Mouse (Mus musculus) hindbrain, embryonic 14.5 days (tissue): ENCODE results near the gene Emc1. TPM values are rescaled to one million over a fixed set of nuclear protein-coding genes. Genes with fewer than 3 reads are reported as not detected.

Experiments used
- ATAC-seq: fragments of 200-750 bp; cut with Nextera tagmentation; 2 replicates; pipeline ENCODE4 v1.8.0; 2017; ENCODE audit warnings: moderate number of reproducible peaks, mild to moderate bottlenecking, moderate TSS enrichment, moderate library complexity; ENCODE audit not compliant: low FRiP score
- DNase-seq: peaks from one replicate; pipeline ENCODE4 v3.0.0-alpha.2; 2015; ENCODE audit warnings: low spot score
- H3K27ac ChIP-seq: fragments of 300-500 bp; sonication (generic); 2 replicates; pipeline ENCODE4 v1.5.1; 2014; ENCODE audit warnings: mild to moderate bottlenecking, moderate library complexity
- H3K27me3 ChIP-seq: fragments of 300-500 bp; sonication (generic); 2 replicates; pipeline ENCODE4 v1.6.1; 2014; ENCODE audit warnings: mild to moderate bottlenecking, low read length, mixed read lengths; ENCODE audit not compliant: control insufficient read depth, insufficient read depth
- H3K36me3 ChIP-seq: fragments of 300-500 bp; sonication (generic); replicated peaks from 2 replicates; pipeline ENCODE4 v1.6.1; 2014; ENCODE audit not compliant: control insufficient read depth, insufficient read depth
- H3K4me1 ChIP-seq: fragments of 300-500 bp; sonication (generic); replicated peaks from 2 replicates; pipeline ENCODE4 v1.6.1; 2014; ENCODE audit warnings: antibody characterized with exemption, low read length, mixed read lengths; ENCODE audit not compliant: control insufficient read depth, insufficient read depth
- H3K4me2 ChIP-seq: fragments of 300-500 bp; sonication (generic); replicated peaks from 2 replicates; pipeline ENCODE4 v1.6.1; 2014; ENCODE audit warnings: mild to moderate bottlenecking, moderate library complexity
- H3K4me3 ChIP-seq: fragments of 300-500 bp; sonication (generic); replicated peaks from 2 replicates; pipeline ENCODE4 v1.5.1; 2014; ENCODE audit warnings: mild to moderate bottlenecking, low read length
- H3K9ac ChIP-seq: fragments of 300-500 bp; sonication (generic); 2 replicates; pipeline ENCODE4 v1.6.1; 2014
- H3K9me3 ChIP-seq: fragments of 300-500 bp; sonication (generic); 2 replicates; pipeline ENCODE4 v1.6.1; 2016; ENCODE audit warnings: low read length; ENCODE audit not compliant: control insufficient read depth
- WGBS: fragments of 180-500 bp; shearing (Covaris S2); extraction: QIAGEN DNeasy Blood & Tissue Kit; methylation state at CpG from one replicate; pipeline ENCODE4 v1.1.7; 2014; 5-methylcytosine and 5-hydroxymethylcytosine counted together
- polyA plus RNA-seq: library from polyadenylated mRNA; unstranded; fragments of >200 nt; fragmentation: Nextera tagmentation; extraction: Ambion mirVana; gene quantifications from 2 replicates; pipeline ENCODE4 v1.2.1, GENCODE M21; 2014

The Emc1 gene
- polyA plus RNA-seq, 1 experiment from 2014 or later, result 35.1 TPM

GRCm38 (mm10) chr4:139318449-139318848, 33.9 kb upstream of the Emc1 start:
- Histone ChIP-seq H3K4me3 (no peak overlapping the region), H3K4me1 (no peaks in the 10 kb centered on the region), H3K9ac (no peak overlapping the region), H3K27ac (no peak overlapping the region), H3K4me2 (no peak overlapping the region), H3K9me3 (no peaks in the 10 kb centered on the region), H3K27me3 (no peaks in the 10 kb centered on the region), H3K36me3 (peaks cover 36% of the 10 kb centered on the region)
- no peak for ATAC-seq
- 95% methylated on average over 11 of the region's 11 CpGs for WGBS
- no peak for DNase-seq

- ATAC-seq, result no peak
- peaks cover 30% of the 10 kb centered on the region for H3K36me3 ChIP-seq
- H3K4me3 ChIP-seq, result no peak overlapping the region
- WGBS, result 94% methylated on average over 4 of the region's 4 CpGs
- no peak overlapping the region for H3K9ac ChIP-seq
- H3K9me3 ChIP-seq, result no peaks in the 10 kb centered on the region
- no peak for DNase-seq
- H3K4me2 ChIP-seq, result no peak overlapping the region
- H3K27ac ChIP-seq, result no peak overlapping the region
- no peaks in the 10 kb centered on the region for H3K27me3 ChIP-seq
- no peaks in the 10 kb centered on the region for H3K4me1 ChIP-seq
Measured at GRCm38 (mm10) chr4:139319740-139320139, 32.6 kb upstream of the Emc1 start.

- ATAC-seq (no peak), DNase-seq (peak; percentile 40)
- 11% methylated on average over 10 of the region's 10 CpGs for WGBS
- Histone ChIP-seq H3K36me3 (no peaks in the 10 kb centered on the region), H3K9ac (no peak overlapping the region), H3K27ac (no peak overlapping the region), H3K4me2 (no peak overlapping the region), H3K4me3 (no peak overlapping the region), H3K9me3 (no peaks in the 10 kb centered on the region), H3K4me1 (no peaks in the 10 kb centered on the region), H3K27me3 (no peaks in the 10 kb centered on the region)
Measured at GRCm38 (mm10) chr4:139330605-139331004, 21.8 kb upstream of the Emc1 start.

GRCm38 (mm10) chr4:139334631-139335295, 17.6 kb upstream of the Emc1 start:
- no peaks in the 10 kb centered on the region for H3K4me1 ChIP-seq
- WGBS, result 56% methylated on average over 8 of the region's 9 CpGs
- ATAC-seq (no peak), DNase-seq (no peak)
- H3K27me3 ChIP-seq, result peaks cover 17% of the 10 kb centered on the region
- H3K9me3 ChIP-seq, result no peaks in the 10 kb centered on the region
- no peak overlapping the region for H3K27ac ChIP-seq
- H3K9ac ChIP-seq, result no peak overlapping the region
- H3K4me2 ChIP-seq, result no peak overlapping the region
- no peak overlapping the region for H3K4me3 ChIP-seq
- H3K36me3 ChIP-seq, result no peaks in the 10 kb centered on the region

GRCm38 (mm10) chr4:139335507-139335906, 16.9 kb upstream of the Emc1 start:
- Histone ChIP-seq H3K36me3 (no peaks in the 10 kb centered on the region), H3K4me1 (no peaks in the 10 kb centered on the region), H3K4me3 (no peak overlapping the region), H3K27me3 (peaks cover 17% of the 10 kb centered on the region), H3K9me3 (no peaks in the 10 kb centered on the region), H3K4me2 (no peak overlapping the region), H3K27ac (no peak overlapping the region), H3K9ac (no peak overlapping the region)
- ATAC-seq (no peak), DNase-seq (no peak)
- 70% methylated on average over 7 of the region's 7 CpGs for WGBS

- Histone ChIP-seq H3K9me3 (no peaks in the 10 kb centered on the region), H3K27ac (no peak overlapping the region), H3K4me3 (no peak overlapping the region), H3K27me3 (peaks cover 17% of the 10 kb centered on the region), H3K36me3 (no peaks in the 10 kb centered on the region), H3K4me2 (peak overlapping the region; percentile 24; the same call in 1 of the 2 replicates), H3K9ac (no peak overlapping the region), H3K4me1 (no peaks in the 10 kb centered on the region)
- WGBS, result 35% methylated on average over 24 of the region's 24 CpGs
- DNase-seq (peak; percentile 79), ATAC-seq (no peak)
Measured at GRCm38 (mm10) chr4:139336822-139337483, 15.4 kb upstream of the Emc1 start.

GRCm38 (mm10) chr4:139338145-139338544, 14.2 kb upstream of the Emc1 start:
- no peak for ATAC-seq
- no peak overlapping the region for H3K27ac ChIP-seq
- H3K4me2 ChIP-seq, result no peak overlapping the region
- H3K4me3 ChIP-seq, result no peak overlapping the region
- no peaks in the 10 kb centered on the region for H3K36me3 ChIP-seq
- no peaks in the 10 kb centered on the region for H3K9me3 ChIP-seq
- DNase-seq, result no peak
- H3K9ac ChIP-seq, result no peak overlapping the region
- peaks cover 17% of the 10 kb centered on the region for H3K27me3 ChIP-seq
- WGBS, result 60% methylated on average over 33 of the region's 33 CpGs
- H3K4me1 ChIP-seq, result no peaks in the 10 kb centered on the region

- WGBS, result 80% methylated on average over 4 of the region's 4 CpGs
- no peak for ATAC-seq
Measured at GRCm38 (mm10) chr4:139340835-139341234, 11.6 kb upstream of the Emc1 start.

GRCm38 (mm10) chr4:139341556-139342233, 10.7 kb upstream of the Emc1 start:
- WGBS, result 75% methylated on average over 7 of the region's 7 CpGs
- H3K36me3 ChIP-seq, result peaks cover 12% of the 10 kb centered on the region
- H3K4me1 ChIP-seq, result no peaks in the 10 kb centered on the region
- no peak overlapping the region for H3K27ac ChIP-seq
- no peak overlapping the region for H3K4me3 ChIP-seq
- H3K27me3 ChIP-seq, result peaks cover 14% of the 10 kb centered on the region
- H3K4me2 ChIP-seq, result no peak overlapping the region
- H3K9me3 ChIP-seq, result no peaks in the 10 kb centered on the region
- no peak overlapping the region for H3K9ac ChIP-seq
- DNase-seq (no peak), ATAC-seq (no peak)

More at GRCm38 (mm10) chr4:139340835-139341234, 11.6 kb upstream of the Emc1 start:
- no peak for DNase-seq
- peaks cover 17% of the 10 kb centered on the region for H3K27me3 ChIP-seq
- H3K4me2 ChIP-seq, result no peak overlapping the region
- no peak overlapping the region for H3K27ac ChIP-seq
- H3K9me3 ChIP-seq, result no peaks in the 10 kb centered on the region
- no peak overlapping the region for H3K9ac ChIP-seq
- peaks cover 7% of the 10 kb centered on the region for H3K36me3 ChIP-seq
- no peaks in the 10 kb centered on the region for H3K4me1 ChIP-seq
- H3K4me3 ChIP-seq, result no peak overlapping the region
